Mouse (Mus musculus): Measurements from ENCODE around the gene Fam234b.
A peak's percentile ranks its signal among the peaks of the same experiment; 100 is the strongest.

GRCm38 (mm10) chr6:135197921-135198532 is at the start of gene Fam234b, which contains the start of gene Hebp1:
- TF ChIP-seq POLR2A (IDR thresholded peaks at IDR 0.05; ENCODE audit: insufficient read depth, low read depth, low read length) = peak; percentile 64; the same call in 1 of the 2 replicates
- TF ChIP-seq CTCF (IDR thresholded peaks at IDR 0.05; ENCODE audit: insufficient read depth, low read depth, low read length) = no peak
